Mouse (Mus musculus) small intestine, adult 2 months (tissue): ENCODE measurements around the gene Igfn1.

ENCODE experiments used
- CTCF ChIP-seq: fragments of 200-500 bp; IDR thresholded peaks from 2 replicates; pipeline ENCODE4 v1.5.1; 2012; ENCODE audit warnings: low read depth, mild to moderate bottlenecking, control low read depth, inconsistent platforms, low read length, moderate library complexity, mixed read lengths; ENCODE audit not compliant: insufficient replicate concordance, insufficient read length; ENCODE audit errors: extremely low read depth
- POLR2A ChIP-seq: fragments of 200-500 bp; IDR thresholded peaks from 2 replicates; pipeline ENCODE4 v1.6.1; 2012; ENCODE audit warnings: low read depth, mild to moderate bottlenecking, control low read depth, inconsistent platforms, low read length, moderate library complexity

- TF ChIP-seq CTCF (no peak), POLR2A (no peak)
These were observed 34.3 kb upstream of the Igfn1 start for GRCm38 (mm10) chr1:136040452-136040851.
